Mouse (Mus musculus) embryonic facial prominence, embryonic 14.5 days (tissue): ENCODE results near the gene Spsb3. TPM values are rescaled to one million over a fixed set of nuclear protein-coding genes. Genes with fewer than 3 reads are reported as not detected.

Experiments
- ATAC-seq: fragments of 200-750 bp; cut with Nextera tagmentation; 2 replicates; pipeline ENCODE4 v1.8.0; 2017; ENCODE audit warnings: low read depth, moderate number of reproducible peaks, moderate TSS enrichment
- DNase-seq: peaks from one replicate; pipeline ENCODE4 v3.0.0-alpha.2; 2015; ENCODE audit warnings: low spot score
- H3K27ac ChIP-seq: fragments of 300-500 bp; sonication (generic); replicated peaks from 2 replicates; pipeline ENCODE4 v1.5.1; 2014; ENCODE audit warnings: low read depth, mild to moderate bottlenecking, low read length, moderate library complexity
- H3K27me3 ChIP-seq: fragments of 300-500 bp; sonication (generic); replicated peaks from 2 replicates; pipeline ENCODE4 v1.6.1; 2014; ENCODE audit warnings: low read length; ENCODE audit not compliant: control insufficient read depth, insufficient read depth
- H3K36me3 ChIP-seq: fragments of 300-500 bp; sonication (generic); 2 replicates; pipeline ENCODE4 v1.6.1; 2014; ENCODE audit warnings: low read length, mixed read lengths; ENCODE audit not compliant: control insufficient read depth, insufficient read depth
- H3K4me1 ChIP-seq: fragments of 300-500 bp; sonication (generic); 2 replicates; pipeline ENCODE4 v1.6.1; 2014; ENCODE audit warnings: antibody characterized with exemption, low read length; ENCODE audit not compliant: control insufficient read depth, insufficient read depth
- H3K4me2 ChIP-seq: fragments of 300-500 bp; sonication (generic); 2 replicates; pipeline ENCODE4 v1.6.1; 2014; ENCODE audit warnings: low read depth, mild to moderate bottlenecking, low read length, moderate library complexity, mixed read lengths
- H3K4me3 ChIP-seq: fragments of 300-500 bp; sonication (generic); 2 replicates; pipeline ENCODE4 v1.5.1; 2014; ENCODE audit warnings: low read depth, mild to moderate bottlenecking, low read length
- H3K9ac ChIP-seq: fragments of 300-500 bp; sonication (generic); 2 replicates; pipeline ENCODE4 v1.6.1; 2014; ENCODE audit warnings: low read depth, mild to moderate bottlenecking, low read length, moderate library complexity, mixed read lengths
- H3K9me3 ChIP-seq: fragments of 300-500 bp; sonication (generic); 2 replicates; pipeline ENCODE4 v1.6.1; 2016; ENCODE audit warnings: low read length; ENCODE audit not compliant: control insufficient read depth
- WGBS: fragments of 180-500 bp; shearing (Covaris S2); extraction: QIAGEN DNeasy Blood & Tissue Kit; methylation state at CpG from one replicate; pipeline ENCODE4 v1.1.7; 2014; 5-methylcytosine and 5-hydroxymethylcytosine counted together
- polyA plus RNA-seq: library from polyadenylated mRNA; unstranded; fragments of >200 nt; fragmentation: Nextera tagmentation; extraction: Ambion mirVana; gene quantifications from 2 replicates; pipeline ENCODE4 v1.2.1, GENCODE M21; 2014

Gene Spsb3
- polyA plus RNA-seq, 1 experiment from 2014 or later: 40.8 TPM

DNA sequence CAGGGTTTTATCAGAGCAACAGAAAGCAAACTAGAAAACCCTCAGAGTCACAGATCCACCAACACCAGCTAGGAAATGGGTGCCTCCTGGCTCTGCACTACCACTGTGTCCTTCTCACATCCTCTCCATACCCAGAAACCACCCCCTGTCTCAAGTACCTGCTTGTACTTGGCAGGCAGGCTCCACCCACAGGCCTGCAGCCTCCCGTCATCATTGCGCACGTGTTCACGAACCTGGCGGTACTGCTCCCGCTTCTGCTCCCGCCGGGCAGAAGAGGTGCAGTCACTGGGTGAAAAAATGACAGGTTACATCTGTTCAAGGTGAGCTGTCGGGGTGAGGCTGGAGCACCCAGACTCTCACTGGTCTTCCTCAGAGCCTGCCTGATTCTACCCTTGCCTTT, 17.3 kb downstream of the Spsb3 start:
- Histone ChIP-seq H3K27me3 (no peaks in the 10 kb centered on the region), H3K27ac (no peak overlapping the region), H3K9ac (no peak overlapping the region), H3K9me3 (no peaks in the 10 kb centered on the region), H3K36me3 (peaks cover 100% of the 10 kb centered on the region), H3K4me1 (no peaks in the 10 kb centered on the region), H3K4me2 (no peak overlapping the region), H3K4me3 (no peak overlapping the region)
- DNase-seq: no peak
- 96% methylated on average over 9 of the region's 9 CpGs for WGBS
- ATAC-seq: no peak

DNA sequence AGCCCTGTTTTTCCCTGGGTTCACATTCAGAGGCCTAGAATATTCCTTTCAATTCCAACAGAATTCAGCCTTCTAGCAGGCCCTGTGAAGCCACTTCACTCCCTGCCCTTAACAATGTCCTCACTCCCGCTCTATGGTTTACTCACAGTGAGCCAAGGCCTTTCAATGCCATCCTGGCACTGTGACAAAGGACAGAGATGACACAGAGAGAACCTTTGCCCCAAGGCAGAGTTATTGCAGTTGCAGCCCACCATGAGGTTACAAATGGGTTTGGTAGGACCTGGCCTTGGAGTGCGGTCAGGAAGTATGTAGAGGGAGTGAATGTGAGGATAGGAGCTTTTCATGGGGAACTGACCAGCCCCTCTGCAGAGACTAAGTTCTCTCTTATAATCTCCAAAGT, 21.1 kb downstream of the Spsb3 start:
- Histone ChIP-seq H3K27ac (no peak overlapping the region), H3K36me3 (peaks cover 100% of the 10 kb centered on the region), H3K27me3 (no peaks in the 10 kb centered on the region), H3K9ac (no peak overlapping the region), H3K4me2 (no peak overlapping the region), H3K4me1 (no peaks in the 10 kb centered on the region), H3K4me3 (no peak overlapping the region), H3K9me3 (no peaks in the 10 kb centered on the region)
- no peak for ATAC-seq
- WGBS: 93% methylated on average over 2 of the region's 2 CpGs
- no peak for DNase-seq

DNA sequence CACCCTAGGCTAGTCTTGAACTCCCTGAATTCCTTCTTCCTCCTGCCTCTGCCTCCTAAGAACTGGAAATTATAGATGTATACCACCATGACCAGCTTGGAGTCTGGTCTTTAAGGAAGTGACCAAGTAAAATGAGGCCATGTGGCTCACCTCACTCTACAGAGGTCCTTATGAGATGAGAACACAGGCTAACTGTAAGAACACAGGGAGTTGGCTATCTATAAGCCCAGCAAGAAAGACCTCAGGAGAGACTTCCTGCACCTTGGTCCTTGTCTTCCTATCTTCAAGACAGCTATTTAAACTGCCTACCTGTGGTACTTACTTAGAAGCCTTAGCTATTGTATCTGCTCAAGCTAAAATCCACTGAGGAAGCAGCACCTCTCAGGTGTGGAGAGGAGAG, 27.5 kb downstream of the Spsb3 start:
- no peak for ATAC-seq
- no peak overlapping the region for H3K4me2 ChIP-seq

DNA sequence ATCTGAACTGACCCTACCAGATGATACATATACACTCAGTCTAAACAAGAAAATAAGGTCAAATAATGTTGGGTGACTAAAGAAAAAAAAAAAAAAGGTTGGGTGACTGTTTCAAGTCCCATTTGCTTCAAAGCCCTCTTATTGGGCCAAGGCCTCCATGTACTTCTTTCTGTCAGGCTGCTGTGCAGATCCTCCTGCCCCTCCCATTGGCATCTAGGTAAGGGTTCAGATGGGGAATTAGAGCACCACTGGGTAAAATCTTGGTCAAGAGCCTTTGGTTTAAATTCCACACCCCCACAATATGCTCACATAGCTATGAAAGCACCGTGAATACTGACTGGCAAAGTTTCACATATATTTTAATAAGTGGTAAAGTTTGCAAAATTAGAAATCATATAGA, 36.8 kb downstream of the Spsb3 start:
- H3K4me1 ChIP-seq: no peaks in the 10 kb centered on the region
- H3K4me3 ChIP-seq: no peak overlapping the region
- DNase-seq: no peak
- WGBS: 100% methylated on average over 1 of the region's 1 CpGs
- no peaks in the 10 kb centered on the region for H3K27me3 ChIP-seq
- no peak overlapping the region for H3K27ac ChIP-seq
- ATAC-seq: no peak
- H3K36me3 ChIP-seq: peaks cover 94% of the 10 kb centered on the region
- H3K9ac ChIP-seq: no peak overlapping the region
- no peak overlapping the region for H3K4me2 ChIP-seq
- no peaks in the 10 kb centered on the region for H3K9me3 ChIP-seq

More for the DNA sequence above, 27.5 kb downstream of the Spsb3 start:
- Histone ChIP-seq H3K4me3 (no peak overlapping the region), H3K36me3 (peaks cover 96% of the 10 kb centered on the region), H3K9me3 (no peaks in the 10 kb centered on the region), H3K4me1 (no peaks in the 10 kb centered on the region), H3K9ac (no peak overlapping the region), H3K27ac (no peak overlapping the region), H3K27me3 (no peaks in the 10 kb centered on the region)
- no peak for DNase-seq

DNA sequence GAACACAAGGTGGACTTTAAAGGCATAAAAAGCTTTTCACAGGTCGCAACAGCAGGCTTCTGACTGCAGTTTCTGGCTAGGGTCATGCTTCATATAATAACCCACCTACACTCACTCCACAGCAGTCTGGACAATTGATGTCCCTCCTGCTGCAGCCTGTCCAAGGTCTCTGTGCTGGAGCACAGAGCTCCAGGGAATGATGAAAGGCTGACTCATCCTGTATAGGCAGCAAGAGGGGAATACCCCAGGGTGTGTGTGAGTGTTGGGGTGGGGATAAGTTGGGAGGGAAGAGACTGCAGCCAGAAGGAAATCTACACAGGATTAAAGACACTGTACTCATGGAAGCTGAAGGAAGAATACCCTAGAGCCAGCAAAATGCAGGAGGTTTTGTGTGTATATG, 43.1 kb downstream of the Spsb3 start:
- 100% methylated on average over 1 of the region's 1 CpGs for WGBS
- no peak overlapping the region for H3K9ac ChIP-seq
- H3K27me3 ChIP-seq: no peaks in the 10 kb centered on the region
- H3K4me2 ChIP-seq: no peak overlapping the region
- H3K36me3 ChIP-seq: peaks cover 54% of the 10 kb centered on the region
- H3K4me1 ChIP-seq: no peaks in the 10 kb centered on the region
- no peak overlapping the region for H3K27ac ChIP-seq
- no peak for ATAC-seq
- no peaks in the 10 kb centered on the region for H3K9me3 ChIP-seq
- H3K4me3 ChIP-seq: no peak overlapping the region
- DNase-seq: no peak

DNA sequence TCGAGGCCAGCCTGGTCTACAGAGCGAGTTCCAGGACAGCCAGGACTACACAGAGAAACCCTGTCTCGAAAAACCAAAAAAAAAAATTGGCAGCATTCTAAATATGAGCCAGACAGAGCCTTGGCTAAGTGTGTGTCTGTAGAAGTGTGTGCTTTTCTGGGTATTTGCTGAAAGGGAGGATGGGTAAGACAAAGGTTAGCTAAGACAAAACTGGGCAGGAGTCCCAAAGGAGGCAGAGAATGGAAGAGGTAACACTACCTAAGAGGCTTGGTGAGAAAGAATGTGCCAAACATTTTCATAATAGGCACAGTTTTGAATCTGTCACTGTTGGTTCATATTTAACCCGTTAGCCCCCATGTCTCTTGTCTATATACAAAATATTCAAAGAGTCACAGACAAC, 46.0 kb downstream of the Spsb3 start:
- Histone ChIP-seq H3K9me3 (no peaks in the 10 kb centered on the region), H3K4me2 (no peak overlapping the region), H3K4me3 (no peak overlapping the region), H3K36me3 (peaks cover 29% of the 10 kb centered on the region), H3K27ac (no peak overlapping the region), H3K9ac (no peak overlapping the region), H3K27me3 (no peaks in the 10 kb centered on the region), H3K4me1 (peaks cover 8% of the 10 kb centered on the region; the same call in 1 of the 2 replicates)
- WGBS: 89% methylated on average over 4 of the region's 4 CpGs
- DNase-seq (no peak), ATAC-seq (no peak)

DNA sequence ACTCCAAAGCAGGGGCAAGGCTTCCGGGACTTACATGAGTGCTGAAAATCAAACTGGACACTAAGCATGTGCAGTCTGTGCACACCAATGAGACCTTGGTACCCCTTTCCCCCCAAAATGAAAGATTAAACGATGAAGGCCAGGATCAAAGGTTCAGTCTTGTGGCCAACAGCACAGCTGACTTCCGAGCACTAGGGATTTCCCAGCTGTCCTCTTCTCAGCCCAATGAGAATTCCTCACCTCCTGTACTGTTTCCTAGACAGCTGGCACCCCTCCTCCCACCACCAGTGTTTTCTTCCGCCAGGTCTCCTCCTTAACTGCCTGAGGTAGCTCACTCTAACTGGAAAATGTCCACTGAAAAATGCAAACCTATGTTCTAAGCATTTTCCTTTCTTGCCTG, 46.7 kb downstream of the Spsb3 start:
- Histone ChIP-seq H3K36me3 (peaks cover 23% of the 10 kb centered on the region; the same call in 1 of the 2 replicates), H3K27ac (no peak overlapping the region), H3K4me3 (no peak overlapping the region), H3K4me1 (peaks cover 8% of the 10 kb centered on the region; the same call in 1 of the 2 replicates), H3K9me3 (no peaks in the 10 kb centered on the region), H3K9ac (no peak overlapping the region), H3K4me2 (no peak overlapping the region), H3K27me3 (no peaks in the 10 kb centered on the region)
- ATAC-seq: no peak
- peak; percentile 11 for DNase-seq
- WGBS: 75% methylated on average over 4 of the region's 4 CpGs

DNA sequence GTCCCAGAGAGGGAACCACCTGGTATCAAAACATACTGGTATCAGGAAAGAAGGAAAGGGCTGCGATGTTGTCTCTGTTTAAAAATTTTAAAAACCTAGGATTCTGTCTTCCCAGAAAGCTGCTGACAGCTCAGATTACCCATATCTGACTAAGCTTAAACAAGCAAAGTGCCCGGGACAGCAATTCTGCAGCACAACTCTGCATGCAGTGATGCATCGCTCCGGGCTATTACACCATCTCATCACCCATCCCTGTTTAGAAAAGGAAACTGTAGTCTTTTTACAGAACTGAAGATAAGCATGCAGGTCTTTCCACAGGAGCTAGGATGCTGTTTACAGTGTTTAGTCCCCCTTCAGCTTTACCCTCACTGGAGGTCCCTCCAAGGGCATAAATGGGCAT, 48.5 kb downstream of the Spsb3 start:
- H3K27me3 ChIP-seq: no peaks in the 10 kb centered on the region
- H3K4me2 ChIP-seq: peak overlapping the region; percentile 88; the same call in 1 of the 2 replicates
- H3K27ac ChIP-seq: no peak overlapping the region
- DNase-seq (no peak), ATAC-seq (no peak)
- WGBS: 76% methylated on average over 4 of the region's 4 CpGs
- H3K36me3 ChIP-seq: peaks cover 23% of the 10 kb centered on the region; the same call in 1 of the 2 replicates
- 0 out of 2 replicates have a peak overlapping the region, but pooled peaks have one; percentile 96 for H3K4me3 ChIP-seq
- peak overlapping the region; percentile 93 for H3K9ac ChIP-seq
- peaks cover 8% of the 10 kb centered on the region; the same call in 1 of the 2 replicates for H3K4me1 ChIP-seq
- no peaks in the 10 kb centered on the region for H3K9me3 ChIP-seq

DNA sequence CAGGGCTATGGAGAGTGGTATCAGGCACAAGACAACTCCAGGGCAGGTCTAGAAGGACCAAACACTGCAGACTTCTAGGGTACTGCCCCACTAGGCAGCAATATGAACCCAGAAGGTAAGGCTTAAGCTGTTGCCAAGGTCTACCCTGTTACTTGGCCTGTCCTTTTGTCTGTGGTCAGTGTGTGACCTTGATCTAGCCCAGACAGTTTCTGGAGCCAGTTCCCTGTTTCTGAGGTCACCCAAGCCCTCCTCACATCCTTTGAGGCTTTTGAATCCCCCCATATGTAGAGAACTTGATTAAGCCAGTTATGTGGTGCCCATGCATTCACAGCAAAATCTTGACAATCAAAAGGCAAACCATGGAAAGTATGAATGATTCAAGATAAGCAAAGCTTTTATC, 49.2 kb downstream of the Spsb3 start:
- no peak for DNase-seq
- H3K4me1 ChIP-seq: peaks cover 8% of the 10 kb centered on the region; the same call in 1 of the 2 replicates
- H3K9me3 ChIP-seq: no peaks in the 10 kb centered on the region

More for the DNA sequence above, 49.2 kb downstream of the Spsb3 start:
- Histone ChIP-seq H3K27me3 (no peaks in the 10 kb centered on the region), H3K36me3 (peaks cover 23% of the 10 kb centered on the region; the same call in 1 of the 2 replicates), H3K9ac (peak overlapping the region; percentile 93), H3K27ac (no peak overlapping the region), H3K4me3 (peak overlapping the region; percentile 96), H3K4me2 (peak overlapping the region; percentile 88)
- no peak for ATAC-seq
